10 mouse cellular contexts compared by ENCODE assay signal in genomic region chr17:57279591-57280224, GRCm38 (mm10). TPM values are rescaled to one million over a fixed set of nuclear protein-coding genes. Genes with fewer than 3 reads are reported as not detected.
A peak's percentile ranks its signal among the peaks of the same experiment; 100 is the strongest.
DNase-seq lines count a peak whose midpoint lies in the region; ATAC-seq and TF ChIP-seq lines count a peak whose summit lies in the region.
"Had no signal": no experiment of that assay in that cellular context is flagged by ENCODE, and none has a peak within 500 bp of the region (broad histone marks: within the 10 kb centered on the region; RNA-seq: fewer than 3 reads in every experiment).

No protein-coding gene starts in this region.

- no peaks in the 10 kb centered on the region for H3K4me1 ChIP-seq in lung, embryonic 14.5 days (ENCODE audit: insufficient read depth)
- peaks cover 6 to 30% of the 10 kb centered on the region in 2 experiments for H3K4me1 ChIP-seq in MEL (ENCODE audit: control insufficient read depth in 1 of 2, insufficient read depth in 2 of 2, low read length in 2 of 2)

- peak in 1 of 2 experiments; percentile 53; a peak in 2 of 4 replicates for TF ChIP-seq POLR2A in MEL (IDR thresholded peaks at IDR 0.05; ENCODE audit: control insufficient read depth in 1 of 2, insufficient read depth in 1 of 2, low read depth in 1 of 2, low read length in 2 of 2, poor library complexity in 1 of 2)

- peaks cover 49% of the 10 kb centered on the region for H3K79me2 ChIP-seq in MEL (ENCODE audit: control insufficient read depth, insufficient read depth, low read length, poor library complexity)

- no peak overlapping the region for H3K27ac ChIP-seq in lung, embryonic 14.5 days (ENCODE audit: low read depth)
- H3K27ac ChIP-seq in MEL (ENCODE audit: control insufficient read depth, low read depth, low read length) = peak overlapping the region; percentile 84
- H3K27ac ChIP-seq: forebrain, embryonic 10.5 days; midbrain, embryonic 12.5 days had no signal

- H3K27me3 ChIP-seq in lung, embryonic 14.5 days (ENCODE audit: insufficient read depth, low read length) = peaks cover 11% of the 10 kb centered on the region; the same call in 1 of the 2 replicates
- no peaks in the 10 kb centered on the region for H3K27me3 ChIP-seq in MEL (ENCODE audit: control insufficient read depth in 1 of 2, insufficient read depth in 2 of 2, low read length in 2 of 2)

- H3K36me3 ChIP-seq in lung, embryonic 14.5 days (ENCODE audit: insufficient read depth) = no peaks in the 10 kb centered on the region
- peaks cover 0 to 20% of the 10 kb centered on the region in 2 experiments; a peak in 2 of 4 replicates for H3K36me3 ChIP-seq in MEL (ENCODE audit: control insufficient read depth in 1 of 2, insufficient read depth in 2 of 2, low read length in 2 of 2)
- H3K36me3 ChIP-seq: forebrain, embryonic 10.5 days; midbrain, embryonic 12.5 days had no signal

- no peak for TF ChIP-seq RAD21 in MEL (IDR thresholded peaks at IDR 0.05; ENCODE audit: low read depth, low read length)

- H3K4me2 ChIP-seq in lung, embryonic 14.5 days = no peak overlapping the region
- H3K4me2 ChIP-seq: midbrain, embryonic 12.5 days had no signal

- no peak for TF ChIP-seq CTCF in lung, embryonic 14.5 days (IDR thresholded peaks at IDR 0.05; ENCODE audit: low read depth)
- TF ChIP-seq CTCF in MEL (IDR thresholded peaks at IDR 0.05 in 2 of 3, conservative IDR thresholded peaks at IDR 0.05 in 1 of 3; ENCODE audit: control insufficient read depth in 1 of 3, insufficient read depth in 1 of 3, low read depth in 2 of 3, low read length in 3 of 3, poor library complexity in 1 of 3, severe bottlenecking in 1 of 3) = no peak

- no peak overlapping the region for H3K9ac ChIP-seq in lung, embryonic 14.5 days
- H3K9ac ChIP-seq in MEL (ENCODE audit: control insufficient read depth, low read depth, low read length, poor library complexity, severe bottlenecking) = peak overlapping the region; percentile 95
- H3K9ac ChIP-seq: midbrain, embryonic 12.5 days had no signal

- no peak for DNase-seq in lung, embryonic 14.5 days
- no peak for DNase-seq in lung, postnatal 4 days
- DNase-seq in MEL (ENCODE audit: low read depth, low spot score) = peak; percentile 80
- peak; percentile 21 for DNase-seq in lung, postnatal 25 days (ENCODE audit: low spot score)
- peak; percentile 70 for DNase-seq in thymus, postnatal 0 days (ENCODE audit: low spot score)
- no peak for DNase-seq in right cerebral cortex, postnatal 4 days
- DNase-seq in gastrocnemius, postnatal 14 days = no peak
- no peak for DNase-seq in left cerebral cortex, adult 11 months (ENCODE audit: low spot score)

- WGBS in lung, embryonic 14.5 days = 45% methylated on average over 9 of the region's 9 CpGs

- H3K4me3 ChIP-seq in lung, embryonic 14.5 days (ENCODE audit: low read depth, low read length) = peak overlapping the region; percentile 2; the same call in 1 of the 2 replicates
- H3K4me3 ChIP-seq in MEL (ENCODE audit: control insufficient read depth in 1 of 2, insufficient read depth in 1 of 2, low read depth in 2 of 2, low read length in 2 of 2) = peak overlapping the region; percentile 85 to 98
- H3K4me3 ChIP-seq: forebrain, embryonic 10.5 days; midbrain, embryonic 12.5 days had no signal

- intact Hi-C loops in gastrocnemius, postnatal 14 days (cut with DNase I; ENCODE audit: low total_unique reads) = loop anchor here (5.0 to 10.0 kb wide), 2 partner anchors 62 to 475 kb away; no protein-coding TSS in a partner anchor

- ATAC-seq in lung, embryonic 14.5 days (ENCODE audit: insufficient read depth) = no peak

- no peak for TF ChIP-seq EP300 in MEL (IDR thresholded peaks at IDR 0.05; ENCODE audit: low read depth in 1 of 2, low read length in 2 of 2)

- H3K9me3 ChIP-seq in lung, embryonic 14.5 days (ENCODE audit: low read depth, low read length) = no peaks in the 10 kb centered on the region
- H3K9me3 ChIP-seq in MEL (replicated peaks; ENCODE audit: insufficient read depth, low read length) = no peaks in the 10 kb centered on the region
- H3K9me3 ChIP-seq: forebrain, embryonic 10.5 days; midbrain, embryonic 12.5 days had no signal

TF ChIP-seq in MEL, 35 proteins besides CTCF, POLR2A, EP300 and RAD21:
- TF ChIP-seq MAX (IDR thresholded peaks at IDR 0.05; ENCODE audit: low read length) (peak; percentile 47), MXI1 (IDR thresholded peaks at IDR 0.05; ENCODE audit: low read depth, low read length) (peak; percentile 59; the same call in 1 of the 2 replicates), BHLHE40 (IDR thresholded peaks at IDR 0.05; ENCODE audit: borderline replicate concordance, low read depth, low read length) (no peak), USF2 (IDR thresholded peaks at IDR 0.05; ENCODE audit: borderline replicate concordance in 1 of 2, insufficient read depth in 1 of 2, low read depth in 1 of 2, low read length in 2 of 2) (no peak), NELFE (IDR thresholded peaks at IDR 0.05; ENCODE audit: low read depth, low read length) (peak; percentile 51; the same call in 1 of the 2 replicates), CHD1 (IDR thresholded peaks at IDR 0.05; ENCODE audit: low read depth, low read length) (peak; percentile 49; the same call in 1 of the 2 replicates), ETS1 (IDR thresholded peaks at IDR 0.05; ENCODE audit: low read depth, low read length) (no peak), TCF12 (IDR thresholded peaks at IDR 0.05; ENCODE audit: low read depth, low read length) (no peak), E2F4 (IDR thresholded peaks at IDR 0.05; ENCODE audit: borderline replicate concordance, low read depth, low read length) (no peak), MYC (IDR thresholded peaks at IDR 0.05; ENCODE audit: low read depth, low read length) (0 out of 2 replicates have a peak, but pooled peaks have one; percentile 41), TBP (IDR thresholded peaks at IDR 0.05; ENCODE audit: low read depth, low read length) (peak; percentile 51; the same call in 1 of the 2 replicates), POLR2AphosphoS2 (IDR thresholded peaks at IDR 0.05; ENCODE audit: low read length) (no peak), ZNF384 (IDR thresholded peaks at IDR 0.05; ENCODE audit: low read depth, low read length) (no peak), JUND (IDR thresholded peaks at IDR 0.05; ENCODE audit: low read depth, low read length) (no peak), MAZ (IDR thresholded peaks at IDR 0.05; ENCODE audit: low read depth, low read length) (peak; percentile 76; the same call in 1 of the 2 replicates), USF1 (IDR thresholded peaks at IDR 0.05; ENCODE audit: low read depth, low read length) (no peak), MAFK (IDR thresholded peaks at IDR 0.05; ENCODE audit: borderline replicate concordance, low read depth, low read length) (no peak), POLR2AphosphoS5 (IDR thresholded peaks at IDR 0.05; ENCODE audit: borderline replicate concordance, low read depth, low read length) (no peak), ZMIZ1 (IDR thresholded peaks at IDR 0.05; ENCODE audit: low read depth, low read length) (peak; percentile 20; the same call in 1 of the 2 replicates), MEF2A (IDR thresholded peaks at IDR 0.05; ENCODE audit: extremely low read depth, insufficient replicate concordance, low read depth, low read length, poor library complexity, severe bottlenecking) (no peak), TAL1 (IDR thresholded peaks at IDR 0.05; ENCODE audit: low read length) (no peak), SMC3 (IDR thresholded peaks at IDR 0.05; ENCODE audit: low read depth, low read length) (no peak)

RNA-seq across cellular contexts. Expression of gene Vav1, which starts 0.8 kb away (rescaled TPM):
- polyA plus RNA-seq in lung, embryonic 14.5 days (2014; fragmentation: Nextera tagmentation; extraction: Ambion mirVana) = 2.7 TPM in 2 replicates
- total RNA-seq in MEL (2012; rRNA removed) = 81.8 and 86.7 TPM in 2 replicates
- 10 to 100 TPM in 1 of 2 experiments, not detected in 1; 99.6 TPM for polyA plus RNA-seq in MEL (2012; ENCODE audit: insufficient read depth in 1 of 2, insufficient read length in 2 of 2, low read depth in 1 of 2, low replicate concordance in 2 of 2, missing spikeins in 1 of 2)
- 131 and 133 TPM in 2 replicates for polyA plus RNA-seq in thymus, postnatal 0 days (2015; fragmentation: Nextera tagmentation; extraction: Ambion mirVana)
- total RNA-seq in gastrocnemius, postnatal 14 days (2021) = under 1 TPM; 0.66 to 0.93 TPM

RNA-seq across cellular contexts. Expression of gene Trip10, which starts 30.5 kb away (rescaled TPM):
- polyA plus RNA-seq in lung, embryonic 14.5 days (2014; fragmentation: Nextera tagmentation; extraction: Ambion mirVana) = 39.9 and 40.3 TPM in 2 replicates
- 8.9 and 10.9 TPM in 2 replicates for total RNA-seq in MEL (2012; rRNA removed)
- polyA plus RNA-seq in MEL (2012; ENCODE audit: insufficient read depth in 1 of 2, insufficient read length in 2 of 2, low read depth in 1 of 2, low replicate concordance in 2 of 2, missing spikeins in 1 of 2) = 10 to 100 TPM in 1 of 2 experiments, not detected in 1; 20.8 TPM
- polyA plus RNA-seq in thymus, postnatal 0 days (2015; fragmentation: Nextera tagmentation; extraction: Ambion mirVana) = 15.7 and 18.2 TPM in 2 replicates
- total RNA-seq in gastrocnemius, postnatal 14 days (2021) = 10 to 100 TPM; 69.4 to 75.6 TPM

RNA-seq across cellular contexts. Expression of gene Gpr108, which starts 31.5 kb away (rescaled TPM):
- 30.8 and 33.9 TPM in 2 replicates for polyA plus RNA-seq in lung, embryonic 14.5 days (2014; fragmentation: Nextera tagmentation; extraction: Ambion mirVana)
- total RNA-seq in MEL (2012; rRNA removed) = 21.8 and 22.1 TPM in 2 replicates
- polyA plus RNA-seq in MEL (2012; ENCODE audit: insufficient read depth in 1 of 2, insufficient read length in 2 of 2, low read depth in 1 of 2, low replicate concordance in 2 of 2, missing spikeins in 1 of 2) = 10 to 100 TPM in 1 of 2 experiments, not detected in 1; 35.9 TPM
- polyA plus RNA-seq in thymus, postnatal 0 days (2015; fragmentation: Nextera tagmentation; extraction: Ambion mirVana) = 37.3 and 40.0 TPM in 2 replicates
- total RNA-seq in gastrocnemius, postnatal 14 days (2021) = 10 to 100 TPM; 21.8 to 24.6 TPM

RNA-seq across cellular contexts. Expression of gene C3, which starts 51.8 kb away (rescaled TPM):
- polyA plus RNA-seq in lung, embryonic 14.5 days (2014; fragmentation: Nextera tagmentation; extraction: Ambion mirVana) = 0.64 and 0.67 TPM in 2 replicates
- total RNA-seq in MEL (2012; rRNA removed) = 0.35 and 0.59 TPM in 2 replicates
- 1 to 10 TPM in 1 of 2 experiments, not detected in 1; 3.2 TPM for polyA plus RNA-seq in MEL (2012; ENCODE audit: insufficient read depth in 1 of 2, insufficient read length in 2 of 2, low read depth in 1 of 2, low replicate concordance in 2 of 2, missing spikeins in 1 of 2)
- polyA plus RNA-seq in thymus, postnatal 0 days (2015; fragmentation: Nextera tagmentation; extraction: Ambion mirVana) = 5.0 and 5.4 TPM in 2 replicates
- total RNA-seq in gastrocnemius, postnatal 14 days (2021) = 1 to 10 TPM in 1 of 2 experiments, under 1 TPM in 1; 0.60 to 1.2 TPM

Comparison
In these comparisons a context has a peak if more than half of its experiments do, and no peak if none do; other contexts are left out.
1. DNase-seq: peak in MEL (single experiment), lung, postnatal 25 days (single experiment) and thymus, postnatal 0 days (single experiment); none in lung, embryonic 14.5 days (single experiment), lung, postnatal 4 days (0 of 2), right cerebral cortex, postnatal 4 days (single experiment), gastrocnemius, postnatal 14 days (single experiment) and left cerebral cortex, adult 11 months (single experiment).